Mouse (Mus musculus) midbrain, embryonic 10.5 days (tissue): ENCODE results near the gene Tnni2. TPM values are rescaled to one million over a fixed set of nuclear protein-coding genes. Genes with fewer than 3 reads are reported as not detected.

ENCODE experiments used
- DNase-seq: peaks from one replicate; pipeline ENCODE4 v3.0.0-alpha.2; 2017; ENCODE audit warnings: low spot score
- H3K27ac ChIP-seq: fragments of 300-500 bp; sonication (generic); replicated peaks from 2 replicates; pipeline ENCODE4 v1.5.1; 2016; ENCODE audit warnings: mild to moderate bottlenecking
- H3K27me3 ChIP-seq: fragments of 300-500 bp; sonication (generic); 2 replicates; pipeline ENCODE4 v1.6.1; 2016; ENCODE audit warnings: low read depth, mild to moderate bottlenecking; ENCODE audit not compliant: poor library complexity, severe bottlenecking
- H3K36me3 ChIP-seq: fragments of 300-500 bp; sonication (generic); 2 replicates; pipeline ENCODE4 v1.6.1; 2016; ENCODE audit warnings: mild to moderate bottlenecking, moderate library complexity
- H3K4me1 ChIP-seq: fragments of 300-500 bp; sonication (generic); 2 replicates; pipeline ENCODE4 v1.6.1; 2016
- H3K4me3 ChIP-seq: fragments of 300-500 bp; sonication (generic); 2 replicates; pipeline ENCODE4 v1.5.1; 2016; ENCODE audit warnings: mild to moderate bottlenecking, moderate library complexity
- H3K9me3 ChIP-seq: fragments of 300-500 bp; sonication (generic); replicated peaks from 2 replicates; pipeline ENCODE4 v1.6.1; 2016; ENCODE audit warnings: mild to moderate bottlenecking
- WGBS: fragments of 180-500 bp; shearing (Covaris S2); methylation state at CpG from one replicate; pipeline ENCODE4 v1.1.7; 2016; 5-methylcytosine and 5-hydroxymethylcytosine counted together
- polyA plus RNA-seq: library from polyadenylated mRNA; unstranded; fragments of >200 nt; fragmentation: Nextera tagmentation; extraction: Ambion mirVana; gene quantifications from 2 replicates; pipeline ENCODE4 v1.2.1, GENCODE M21; 2016

Gene Tnni2
- polyA plus RNA-seq, 1 experiment from 2014 or later, result 1.5 TPM

DNA sequence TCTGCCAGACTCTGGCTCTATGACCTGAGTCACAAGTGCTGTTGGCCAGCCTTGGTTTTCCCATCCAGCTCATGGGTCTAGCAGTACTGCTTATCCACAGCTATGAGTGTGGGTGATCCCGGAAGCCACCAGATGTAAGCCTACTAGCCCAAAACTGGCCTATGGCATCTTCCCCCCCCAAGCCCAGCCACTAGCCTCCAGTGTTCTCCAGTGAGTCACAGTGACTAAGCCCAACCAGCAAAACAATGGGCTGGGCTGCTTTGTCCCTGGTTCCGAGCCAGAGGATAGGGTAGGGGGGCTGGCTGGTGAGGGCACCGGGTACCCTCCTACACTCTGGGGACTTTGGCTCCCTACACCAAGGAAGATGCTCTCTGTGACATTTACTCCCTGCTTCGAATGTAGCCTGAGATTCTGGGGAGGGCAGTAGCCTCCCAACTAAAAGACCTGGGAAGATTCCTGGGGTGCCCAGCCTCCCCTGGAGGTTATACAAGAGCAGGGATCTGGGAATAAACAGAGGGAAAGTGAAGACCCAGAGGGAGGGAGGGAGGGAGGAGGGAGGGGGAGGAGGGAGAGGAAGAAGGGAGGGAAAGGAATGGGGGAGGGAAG is 29.3 kb downstream of the Tnni2 start:
- peak; percentile 64 for DNase-seq
- H3K4me3 ChIP-seq, result no peak overlapping the region
- 23% methylated on average over 4 of the region's 4 CpGs for WGBS
- H3K27me3 ChIP-seq, result 0 out of 2 replicates have a peak, but pooled peaks cover 7% of the 10 kb centered on the region
- no peaks in the 10 kb centered on the region for H3K9me3 ChIP-seq
- no peaks in the 10 kb centered on the region for H3K36me3 ChIP-seq
- H3K27ac ChIP-seq, result peak overlapping the region; percentile 90
- peaks cover 40% of the 10 kb centered on the region for H3K4me1 ChIP-seq

DNA sequence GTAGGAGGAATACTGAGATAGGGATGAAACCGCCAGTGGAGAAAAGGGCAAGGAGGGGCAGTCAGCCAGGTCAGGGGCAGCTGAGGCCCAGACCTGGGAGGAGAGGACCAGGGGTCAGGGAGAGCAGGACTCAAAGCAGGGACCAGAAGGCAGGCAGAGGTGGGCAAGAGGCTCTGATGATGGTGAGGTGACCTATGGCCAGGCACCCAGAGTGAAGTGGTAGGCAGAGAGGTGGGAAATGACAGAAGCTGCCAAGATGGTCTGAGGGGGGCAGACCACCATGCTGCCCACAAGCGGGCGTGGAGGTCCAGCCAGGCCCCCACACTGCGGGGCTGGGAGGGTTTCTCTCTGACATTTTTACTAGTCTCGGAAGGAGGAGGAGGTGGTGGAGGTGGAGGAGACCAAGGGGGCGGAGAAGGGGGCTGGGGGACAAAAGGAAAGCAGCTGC is 29.8 kb downstream of the Tnni2 start:
- DNase-seq, result no peak
- Histone ChIP-seq H3K36me3 (no peaks in the 10 kb centered on the region), H3K9me3 (no peaks in the 10 kb centered on the region), H3K27me3 (0 out of 2 replicates have a peak, but pooled peaks cover 7% of the 10 kb centered on the region), H3K4me3 (0 out of 2 replicates have a peak overlapping the region, but pooled peaks have one; percentile 14), H3K4me1 (peaks cover 43% of the 10 kb centered on the region), H3K27ac (peak overlapping the region; percentile 90)
- 32% methylated on average over 6 of the region's 6 CpGs for WGBS

DNA sequence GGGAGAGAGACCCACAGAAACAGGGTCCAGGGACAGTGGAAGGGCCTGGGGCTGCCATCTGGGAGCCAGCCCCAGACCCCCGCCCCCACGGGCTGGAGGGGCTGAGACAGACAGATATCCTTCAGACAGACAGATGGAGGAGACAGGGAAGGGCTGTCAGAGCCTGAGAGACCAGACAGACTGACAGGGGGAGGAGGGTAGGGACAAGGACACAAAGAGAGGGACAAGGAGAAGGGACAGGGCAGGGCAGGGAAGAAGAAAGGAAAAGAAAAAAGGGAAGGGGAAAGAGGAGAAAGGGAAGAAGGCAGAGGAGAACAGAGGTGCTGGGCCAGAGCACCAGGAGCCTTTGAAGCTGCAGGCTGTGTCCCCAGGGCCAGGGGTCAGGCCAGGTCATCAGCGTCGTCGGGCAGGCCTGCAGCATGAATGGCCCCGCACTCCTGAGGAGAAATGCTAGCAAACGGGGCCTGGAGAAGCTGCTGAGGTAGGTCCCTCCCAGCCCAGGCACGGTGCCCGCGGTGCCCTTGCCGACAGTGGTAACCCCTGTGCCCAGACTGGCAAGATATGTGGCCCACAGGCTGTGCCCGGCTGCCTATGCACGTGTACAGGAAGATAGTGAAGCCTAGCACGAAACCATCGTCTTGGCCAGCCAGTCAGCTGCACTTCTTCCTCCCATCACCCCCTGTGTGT is 30.4 kb downstream of the Tnni2 start:
- Histone ChIP-seq H3K27me3 (0 out of 2 replicates have a peak, but pooled peaks cover 7% of the 10 kb centered on the region), H3K36me3 (no peaks in the 10 kb centered on the region), H3K4me3 (peak overlapping the region; percentile 14; the same call in 1 of the 2 replicates), H3K27ac (peak overlapping the region; percentile 90), H3K9me3 (no peaks in the 10 kb centered on the region), H3K4me1 (peaks cover 46% of the 10 kb centered on the region)
- 32% methylated on average over 15 of the region's 15 CpGs for WGBS
- DNase-seq, result peak; percentile 44

DNA sequence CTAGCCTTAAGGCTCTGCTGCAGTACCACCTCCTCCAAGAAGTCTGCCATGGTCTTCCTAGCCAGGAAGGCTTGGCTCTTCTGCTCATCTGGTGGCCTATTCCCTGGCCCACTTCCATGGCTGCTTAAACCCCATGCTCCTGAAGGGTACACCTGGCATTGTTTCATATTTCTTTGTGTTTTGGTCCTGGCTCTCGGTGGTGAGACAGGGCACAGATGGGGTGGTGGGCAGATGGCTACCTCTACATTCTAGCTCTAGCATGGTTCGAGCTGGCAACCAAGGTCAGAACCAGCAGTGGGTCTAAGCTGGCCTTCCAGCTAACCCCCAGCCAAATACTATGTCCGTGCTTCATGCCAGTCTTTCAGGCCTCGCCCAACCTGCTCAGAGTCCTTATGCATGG is 31.3 kb downstream of the Tnni2 start:
- peaks cover 48% of the 10 kb centered on the region for H3K4me1 ChIP-seq
- DNase-seq, result no peak

GRCm38 (mm10) chr7:142473476-142473875 is 31.9 kb downstream of the Tnni2 start:
- Histone ChIP-seq H3K4me3 (no peak overlapping the region), H3K27ac (peak overlapping the region; percentile 90; the same call in 1 of the 2 replicates), H3K4me1 (peaks cover 53% of the 10 kb centered on the region), H3K36me3 (no peaks in the 10 kb centered on the region), H3K27me3 (0 out of 2 replicates have a peak, but pooled peaks cover 7% of the 10 kb centered on the region), H3K9me3 (no peaks in the 10 kb centered on the region)
- WGBS, result 87% methylated on average over 2 of the region's 2 CpGs
- DNase-seq, result no peak

More for the DNA sequence above, 31.3 kb downstream of the Tnni2 start:
- WGBS, result 97% methylated on average over 4 of the region's 4 CpGs
- peak overlapping the region; percentile 90 for H3K27ac ChIP-seq
- H3K9me3 ChIP-seq, result no peaks in the 10 kb centered on the region
- 0 out of 2 replicates have a peak, but pooled peaks cover 7% of the 10 kb centered on the region for H3K27me3 ChIP-seq
- no peak overlapping the region for H3K4me3 ChIP-seq
- H3K36me3 ChIP-seq, result no peaks in the 10 kb centered on the region

- Histone ChIP-seq H3K4me1 (peaks cover 60% of the 10 kb centered on the region), H3K4me3 (no peak overlapping the region), H3K36me3 (no peaks in the 10 kb centered on the region), H3K27ac (peak overlapping the region; percentile 67), H3K9me3 (no peaks in the 10 kb centered on the region), H3K27me3 (0 out of 2 replicates have a peak, but pooled peaks cover 7% of the 10 kb centered on the region)
- DNase-seq, result no peak
- WGBS, result 86% methylated on average over 14 of the region's 14 CpGs
Observed at GRCm38 (mm10) chr7:142474799-142475198, 33.2 kb downstream of the Tnni2 start.

DNA sequence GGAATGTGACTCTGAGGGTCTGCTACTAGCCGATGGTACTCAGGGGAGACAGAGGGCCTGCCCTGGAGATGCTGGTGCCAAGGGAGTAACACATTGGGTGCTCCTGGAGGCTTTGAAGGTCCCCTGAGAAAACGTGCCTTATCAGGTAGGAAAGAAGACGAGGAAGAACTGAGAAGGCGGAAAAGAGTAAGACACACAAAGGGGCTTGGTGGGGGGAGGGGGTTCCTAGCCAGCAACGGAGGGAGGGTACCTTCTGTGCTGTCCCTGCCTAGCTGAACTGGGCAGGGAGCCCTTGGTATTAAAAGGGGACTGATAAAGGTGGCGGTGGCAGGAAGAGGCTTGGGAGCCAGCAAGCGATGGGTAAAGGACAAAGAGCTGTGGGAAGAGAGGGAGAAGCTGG is 34.0 kb downstream of the Tnni2 start:
- WGBS, result 70% methylated on average over 7 of the region's 7 CpGs
- Histone ChIP-seq H3K9me3 (no peaks in the 10 kb centered on the region), H3K36me3 (no peaks in the 10 kb centered on the region), H3K4me3 (no peak overlapping the region), H3K27ac (peak overlapping the region; percentile 67), H3K4me1 (peaks cover 57% of the 10 kb centered on the region), H3K27me3 (0 out of 2 replicates have a peak, but pooled peaks cover 7% of the 10 kb centered on the region)
- DNase-seq, result no peak

DNA sequence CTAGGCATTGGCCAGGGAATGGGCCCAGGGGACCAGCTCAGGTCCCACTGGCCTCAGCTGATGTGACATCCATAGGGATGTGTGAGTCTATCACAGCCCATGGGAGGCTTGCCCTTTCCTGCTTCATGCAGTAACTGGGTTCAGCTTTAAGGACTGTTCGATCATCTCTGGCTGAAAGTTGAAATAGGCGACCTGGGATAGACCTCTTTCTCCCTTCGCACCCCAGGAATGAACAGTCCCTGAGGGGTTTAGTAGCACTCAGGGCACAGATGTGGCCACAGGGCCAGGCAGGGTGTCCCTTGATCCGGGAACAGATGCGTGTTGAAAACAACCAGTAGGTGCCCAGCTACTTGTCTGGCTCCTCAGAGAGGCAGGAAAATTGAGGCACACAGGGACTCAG is 34.7 kb downstream of the Tnni2 start:
- DNase-seq, result no peak
- Histone ChIP-seq H3K27me3 (0 out of 2 replicates have a peak, but pooled peaks cover 7% of the 10 kb centered on the region), H3K4me1 (peaks cover 56% of the 10 kb centered on the region), H3K27ac (peak overlapping the region; percentile 67), H3K9me3 (no peaks in the 10 kb centered on the region), H3K36me3 (no peaks in the 10 kb centered on the region), H3K4me3 (no peak overlapping the region)
- 89% methylated on average over 5 of the region's 5 CpGs for WGBS

GRCm38 (mm10) chr7:142476795-142477452 is 35.3 kb downstream of the Tnni2 start:
- DNase-seq, result no peak
- 86% methylated on average over 13 of the region's 13 CpGs for WGBS
- H3K4me1 ChIP-seq, result peaks cover 56% of the 10 kb centered on the region

DNA sequence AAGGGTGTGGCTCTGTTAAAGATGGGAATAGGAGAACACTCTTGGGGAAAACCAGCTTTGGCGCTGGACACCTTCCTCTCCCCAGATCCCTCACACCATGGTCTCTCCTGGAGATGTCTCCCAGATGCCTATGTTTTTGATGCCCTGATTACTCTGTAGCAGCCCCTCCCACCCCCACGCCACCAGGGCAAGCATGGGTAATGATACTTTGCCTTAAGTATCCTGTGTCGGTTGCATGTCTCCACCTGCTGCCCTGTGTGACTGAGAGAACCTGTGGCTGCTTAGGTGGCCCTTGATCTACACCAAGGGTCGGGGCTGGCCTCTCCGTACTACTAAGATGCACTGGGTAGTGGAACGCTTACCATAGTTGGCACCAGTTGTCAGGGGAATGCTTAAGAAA is 36.4 kb downstream of the Tnni2 start:
- H3K9me3 ChIP-seq, result no peaks in the 10 kb centered on the region
- 92% methylated on average over 6 of the region's 6 CpGs for WGBS
- H3K27ac ChIP-seq, result peak overlapping the region; percentile 67; the same call in 1 of the 2 replicates

More at GRCm38 (mm10) chr7:142476795-142477452, 35.3 kb downstream of the Tnni2 start:
- Histone ChIP-seq H3K36me3 (no peaks in the 10 kb centered on the region), H3K4me3 (no peak overlapping the region), H3K9me3 (no peaks in the 10 kb centered on the region), H3K27ac (peak overlapping the region; percentile 67), H3K27me3 (0 out of 2 replicates have a peak, but pooled peaks cover 5% of the 10 kb centered on the region)

GRCm38 (mm10) chr7:142478574-142478973 is 37.0 kb downstream of the Tnni2 start:
- WGBS, result 51% methylated on average over 2 of the region's 2 CpGs
- peaks cover 59% of the 10 kb centered on the region for H3K4me1 ChIP-seq
- H3K9me3 ChIP-seq, result no peaks in the 10 kb centered on the region
- peak; percentile 15 for DNase-seq
- no peak overlapping the region for H3K4me3 ChIP-seq
- peak overlapping the region; percentile 43; the same call in 1 of the 2 replicates for H3K27ac ChIP-seq
- H3K36me3 ChIP-seq, result no peaks in the 10 kb centered on the region
- peaks cover 8% of the 10 kb centered on the region for H3K27me3 ChIP-seq

More for the DNA sequence above, 36.4 kb downstream of the Tnni2 start:
- H3K36me3 ChIP-seq, result no peaks in the 10 kb centered on the region
- H3K4me1 ChIP-seq, result peaks cover 56% of the 10 kb centered on the region
- no peak for DNase-seq
- peaks cover 5% of the 10 kb centered on the region for H3K27me3 ChIP-seq
- H3K4me3 ChIP-seq, result no peak overlapping the region

GRCm38 (mm10) chr7:142479307-142479706 is 37.7 kb downstream of the Tnni2 start:
- Histone ChIP-seq H3K4me1 (peaks cover 61% of the 10 kb centered on the region), H3K4me3 (no peak overlapping the region), H3K27ac (no peak overlapping the region), H3K27me3 (peaks cover 13% of the 10 kb centered on the region), H3K36me3 (no peaks in the 10 kb centered on the region), H3K9me3 (no peaks in the 10 kb centered on the region)
- no peak for DNase-seq
